Mouse (Mus musculus): ENCODE measurements around the gene Map3k1. TPM values are rescaled to one million over a fixed set of nuclear protein-coding genes. Genes with fewer than 3 reads are reported as not detected.
A peak's percentile ranks its signal among the peaks of the same experiment; 100 is the strongest.

The Map3k1 gene
- polyA plus RNA-seq, 1 experiment from 2014 or later, result 19.8 TPM

- Histone ChIP-seq H3K9ac (ENCODE audit: low read depth, low read length) (0 out of 2 replicates have a peak overlapping the region, but pooled peaks have one; percentile 16), H3K4me3 (ENCODE audit: low read depth, low read length) (no peak overlapping the region), H3K27me3 (replicated peaks; ENCODE audit: control insufficient read depth, insufficient read depth, low read length) (no peaks in the 10 kb centered on the region), H3K9me3 (ENCODE audit: control insufficient read depth, low read length) (no peaks in the 10 kb centered on the region), H3K4me1 (replicated peaks; ENCODE audit: control insufficient read depth, insufficient read depth, low read length) (peaks cover 25% of the 10 kb centered on the region), H3K27ac (ENCODE audit: low read depth, low read length) (peak overlapping the region; percentile 67), H3K36me3 (ENCODE audit: control insufficient read depth, insufficient read depth, low read length) (peaks cover 10% of the 10 kb centered on the region), H3K4me2 (peak overlapping the region; percentile 45)
- WGBS, result 64% methylated on average over 7 of the region's 7 CpGs
- DNase-seq (ENCODE audit: low spot score) (no peak), ATAC-seq (replicated peaks; ENCODE audit: low FRiP score) (no peak)
Observed at GRCm38 (mm10) chr13:111777179-111777578, 31.6 kb downstream of the Map3k1 start.

DNA sequence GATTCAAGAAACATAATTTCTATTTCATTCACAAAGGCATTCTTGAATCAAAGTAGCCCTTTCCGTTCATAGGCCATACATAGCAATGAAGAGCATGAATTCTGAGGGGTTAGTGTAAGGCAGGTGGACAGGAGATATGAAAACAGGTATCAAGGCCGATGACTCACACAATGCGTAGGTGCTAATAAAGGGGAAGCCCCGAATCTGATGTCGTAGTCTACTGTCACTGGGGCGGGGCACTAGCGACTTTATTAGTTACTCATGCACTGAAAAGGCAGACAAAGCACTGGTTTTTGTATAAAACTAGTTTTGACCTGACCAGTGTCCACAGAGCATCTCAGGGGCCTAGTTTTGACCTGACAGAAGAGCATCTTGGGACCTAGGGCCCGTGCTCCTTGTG, 36.7 kb downstream of the Map3k1 start:
- Histone ChIP-seq H3K9ac (ENCODE audit: low read depth, low read length) (no peak overlapping the region), H3K4me1 (replicated peaks; ENCODE audit: control insufficient read depth, insufficient read depth, low read length) (peaks cover 2% of the 10 kb centered on the region; the same call in 1 of the 2 replicates), H3K36me3 (ENCODE audit: control insufficient read depth, insufficient read depth, low read length) (peaks cover 27% of the 10 kb centered on the region), H3K4me2 (no peak overlapping the region), H3K9me3 (ENCODE audit: control insufficient read depth, low read length) (no peaks in the 10 kb centered on the region), H3K4me3 (ENCODE audit: low read depth, low read length) (no peak overlapping the region), H3K27me3 (replicated peaks; ENCODE audit: control insufficient read depth, insufficient read depth, low read length) (no peaks in the 10 kb centered on the region), H3K27ac (ENCODE audit: low read depth, low read length) (no peak overlapping the region)
- ATAC-seq (replicated peaks; ENCODE audit: low FRiP score) (no peak), DNase-seq (ENCODE audit: low spot score) (no peak)
- WGBS, result 94% methylated on average over 8 of the region's 8 CpGs

- 64% methylated on average over 7 of the region's 7 CpGs for WGBS
- 0 out of 2 replicates have a peak, but pooled peaks have one; percentile 31 for ATAC-seq (replicated peaks; ENCODE audit: low FRiP score)
Observed at GRCm38 (mm10) chr13:111771232-111771631, 37.6 kb downstream of the Map3k1 start.

DNA sequence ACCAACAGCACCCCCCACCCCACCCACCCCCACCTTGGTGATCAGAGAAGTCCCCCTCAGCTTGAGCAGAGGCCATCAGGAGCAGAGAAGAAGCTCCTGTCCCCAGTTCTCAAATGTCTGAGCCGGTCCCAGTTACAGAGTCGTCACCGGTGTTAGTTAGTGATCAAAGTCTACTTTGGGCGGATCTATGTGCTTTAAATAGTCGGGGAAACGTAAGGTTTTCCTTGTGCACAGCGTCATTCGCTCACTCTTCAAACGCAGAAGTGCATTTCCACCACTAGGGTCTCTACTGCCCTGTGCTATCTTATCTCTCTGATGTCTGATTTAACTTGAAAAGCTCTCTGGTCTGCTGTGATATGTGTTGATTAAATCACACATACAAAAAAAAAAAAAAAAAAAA, 38.0 kb downstream of the Map3k1 start:
- Histone ChIP-seq H3K27ac (ENCODE audit: low read depth, low read length) (no peak overlapping the region), H3K27me3 (replicated peaks; ENCODE audit: control insufficient read depth, insufficient read depth, low read length) (no peaks in the 10 kb centered on the region), H3K4me1 (replicated peaks; ENCODE audit: control insufficient read depth, insufficient read depth, low read length) (no peaks in the 10 kb centered on the region), H3K36me3 (ENCODE audit: control insufficient read depth, insufficient read depth, low read length) (peaks cover 36% of the 10 kb centered on the region), H3K4me2 (no peak overlapping the region), H3K9me3 (ENCODE audit: control insufficient read depth, low read length) (no peaks in the 10 kb centered on the region), H3K4me3 (ENCODE audit: low read depth, low read length) (no peak overlapping the region), H3K9ac (ENCODE audit: low read depth, low read length) (no peak overlapping the region)
- DNase-seq (ENCODE audit: low spot score) (no peak), ATAC-seq (replicated peaks; ENCODE audit: low FRiP score) (no peak)
- WGBS, result 86% methylated on average over 9 of the region's 9 CpGs

More at GRCm38 (mm10) chr13:111771232-111771631, 37.6 kb downstream of the Map3k1 start:
- H3K4me3 ChIP-seq (ENCODE audit: low read depth, low read length), result no peak overlapping the region
- no peak overlapping the region for H3K27ac ChIP-seq (ENCODE audit: low read depth, low read length)
- H3K9me3 ChIP-seq (ENCODE audit: control insufficient read depth, low read length), result no peaks in the 10 kb centered on the region
- no peak overlapping the region for H3K4me2 ChIP-seq
- H3K27me3 ChIP-seq (replicated peaks; ENCODE audit: control insufficient read depth, insufficient read depth, low read length), result no peaks in the 10 kb centered on the region
- peaks cover 31% of the 10 kb centered on the region for H3K36me3 ChIP-seq (ENCODE audit: control insufficient read depth, insufficient read depth, low read length)
- H3K4me1 ChIP-seq (replicated peaks; ENCODE audit: control insufficient read depth, insufficient read depth, low read length), result no peaks in the 10 kb centered on the region
- DNase-seq (ENCODE audit: low spot score), result no peak
- no peak overlapping the region for H3K9ac ChIP-seq (ENCODE audit: low read depth, low read length)

DNA sequence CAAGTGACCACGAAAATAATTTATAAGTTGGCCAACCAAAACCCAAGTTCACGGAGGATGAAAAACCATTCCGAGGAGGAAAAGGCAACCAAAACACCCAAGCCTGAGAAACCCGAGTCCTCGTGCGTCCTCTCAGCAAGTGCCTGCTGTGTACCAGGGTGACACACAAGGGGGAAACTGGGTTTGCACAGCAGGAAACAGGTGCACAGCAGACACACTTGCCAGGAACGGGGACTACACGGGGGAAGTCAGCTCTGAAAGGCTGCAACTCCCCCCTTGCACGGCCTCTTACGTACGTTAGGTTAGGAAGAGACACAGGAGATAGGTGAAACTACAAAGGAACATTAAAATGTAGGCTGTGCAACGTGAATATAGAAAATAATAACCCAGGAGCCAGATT, 46.3 kb downstream of the Map3k1 start:
- no peaks in the 10 kb centered on the region for H3K4me1 ChIP-seq (replicated peaks; ENCODE audit: control insufficient read depth, insufficient read depth, low read length)
- no peak overlapping the region for H3K4me3 ChIP-seq (ENCODE audit: low read depth, low read length)
- H3K27me3 ChIP-seq (replicated peaks; ENCODE audit: control insufficient read depth, insufficient read depth, low read length), result no peaks in the 10 kb centered on the region
- H3K36me3 ChIP-seq (ENCODE audit: control insufficient read depth, insufficient read depth, low read length), result peaks cover 58% of the 10 kb centered on the region
- H3K4me2 ChIP-seq, result no peak overlapping the region
- no peak overlapping the region for H3K9ac ChIP-seq (ENCODE audit: low read depth, low read length)
- DNase-seq (ENCODE audit: low spot score) (no peak), ATAC-seq (replicated peaks; ENCODE audit: low FRiP score) (no peak)
- H3K9me3 ChIP-seq (ENCODE audit: control insufficient read depth, low read length), result no peaks in the 10 kb centered on the region
- H3K27ac ChIP-seq (ENCODE audit: low read depth, low read length), result no peak overlapping the region
- WGBS, result 86% methylated on average over 12 of the region's 12 CpGs

DNA sequence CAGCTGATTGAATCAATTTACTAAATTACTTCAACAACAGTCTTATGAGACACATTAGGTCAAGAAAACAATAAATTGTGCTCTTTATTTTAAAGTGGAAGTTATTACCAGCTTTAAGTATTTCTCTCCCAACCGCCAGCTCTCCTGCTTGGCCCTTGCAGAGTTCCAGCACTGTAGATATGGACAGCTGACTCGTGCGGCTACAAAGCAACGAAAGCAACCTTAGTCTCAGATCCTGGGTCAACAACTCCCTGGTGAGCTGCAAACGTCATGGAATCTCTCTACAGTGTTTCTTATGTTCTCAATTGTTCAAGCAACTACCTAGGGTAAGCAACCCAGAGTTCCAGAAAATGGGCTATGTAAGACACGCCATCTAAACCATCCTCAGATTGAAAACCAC, 51.8 kb downstream of the Map3k1 start:
- Histone ChIP-seq H3K4me3 (ENCODE audit: low read depth, low read length) (no peak overlapping the region), H3K9ac (ENCODE audit: low read depth, low read length) (no peak overlapping the region), H3K9me3 (ENCODE audit: control insufficient read depth, low read length) (no peaks in the 10 kb centered on the region), H3K27ac (ENCODE audit: low read depth, low read length) (no peak overlapping the region), H3K4me2 (no peak overlapping the region), H3K36me3 (ENCODE audit: control insufficient read depth, insufficient read depth, low read length) (peaks cover 73% of the 10 kb centered on the region), H3K4me1 (replicated peaks; ENCODE audit: control insufficient read depth, insufficient read depth, low read length) (no peaks in the 10 kb centered on the region), H3K27me3 (replicated peaks; ENCODE audit: control insufficient read depth, insufficient read depth, low read length) (no peaks in the 10 kb centered on the region)
- 90% methylated on average over 6 of the region's 6 CpGs for WGBS
- ATAC-seq (replicated peaks; ENCODE audit: low FRiP score) (no peak), DNase-seq (ENCODE audit: low spot score) (no peak)

DNA sequence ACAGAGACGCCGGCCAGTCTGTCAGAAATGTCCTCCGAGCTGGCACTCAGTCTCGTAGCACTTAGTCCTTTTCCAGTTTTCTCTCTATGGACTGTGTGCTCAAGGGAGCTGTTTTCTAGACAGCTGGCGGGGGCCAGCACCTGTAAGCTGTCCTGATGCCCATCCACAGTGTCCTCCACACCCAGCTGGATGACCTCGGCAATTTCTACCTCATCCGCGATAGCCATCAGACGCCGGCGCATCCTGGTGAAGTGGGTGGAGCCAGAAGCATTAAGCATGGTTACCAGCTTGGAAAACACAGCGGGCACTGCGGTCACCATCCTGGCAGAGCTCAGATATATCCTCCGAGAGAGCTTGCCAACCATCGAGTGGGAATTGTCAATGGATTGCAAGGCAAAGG, 52.9 kb downstream of the Map3k1 start:
- no peak for ATAC-seq (replicated peaks; ENCODE audit: low FRiP score)
- H3K4me1 ChIP-seq (replicated peaks; ENCODE audit: control insufficient read depth, insufficient read depth, low read length), result no peaks in the 10 kb centered on the region
- H3K27me3 ChIP-seq (replicated peaks; ENCODE audit: control insufficient read depth, insufficient read depth, low read length), result no peaks in the 10 kb centered on the region
- H3K9ac ChIP-seq (ENCODE audit: low read depth, low read length), result no peak overlapping the region
- no peak overlapping the region for H3K27ac ChIP-seq (ENCODE audit: low read depth, low read length)
- H3K4me3 ChIP-seq (ENCODE audit: low read depth, low read length), result no peak overlapping the region
- DNase-seq (ENCODE audit: low spot score), result no peak
- H3K4me2 ChIP-seq, result no peak overlapping the region
- 95% methylated on average over 15 of the region's 15 CpGs for WGBS
- peaks cover 72% of the 10 kb centered on the region for H3K36me3 ChIP-seq (ENCODE audit: control insufficient read depth, insufficient read depth, low read length)
- no peaks in the 10 kb centered on the region for H3K9me3 ChIP-seq (ENCODE audit: control insufficient read depth, low read length)

DNA sequence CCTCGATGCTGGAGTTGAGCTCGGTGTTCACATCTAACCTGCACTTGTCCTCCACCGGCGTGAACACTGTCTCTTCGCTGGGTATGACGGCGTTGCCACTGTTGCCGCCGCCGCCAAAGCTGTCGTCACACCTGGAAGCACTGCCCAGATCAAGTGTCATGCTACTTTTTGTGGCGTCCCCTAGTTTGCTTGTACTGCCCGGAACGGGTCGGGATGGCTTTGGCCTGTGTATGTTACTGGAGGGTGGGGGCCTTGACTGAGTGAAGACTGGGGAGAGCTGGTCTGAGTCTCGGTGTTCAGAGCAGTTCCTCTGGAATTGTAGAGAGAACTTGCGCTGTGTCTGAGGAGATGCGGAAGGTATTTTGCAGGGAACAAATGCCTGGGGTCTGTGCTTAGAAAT, 53.4 kb downstream of the Map3k1 start:
- no peaks in the 10 kb centered on the region for H3K9me3 ChIP-seq (ENCODE audit: control insufficient read depth, low read length)
- H3K9ac ChIP-seq (ENCODE audit: low read depth, low read length), result no peak overlapping the region
- DNase-seq (ENCODE audit: low spot score) (no peak), ATAC-seq (replicated peaks; ENCODE audit: low FRiP score) (no peak)
- H3K4me3 ChIP-seq (ENCODE audit: low read depth, low read length), result no peak overlapping the region
- H3K27me3 ChIP-seq (replicated peaks; ENCODE audit: control insufficient read depth, insufficient read depth, low read length), result no peaks in the 10 kb centered on the region
- H3K4me2 ChIP-seq, result no peak overlapping the region
- 96% methylated on average over 18 of the region's 18 CpGs for WGBS
- peaks cover 72% of the 10 kb centered on the region for H3K36me3 ChIP-seq (ENCODE audit: control insufficient read depth, insufficient read depth, low read length)
- H3K4me1 ChIP-seq (replicated peaks; ENCODE audit: control insufficient read depth, insufficient read depth, low read length), result no peaks in the 10 kb centered on the region
- H3K27ac ChIP-seq (ENCODE audit: low read depth, low read length), result no peak overlapping the region

GRCm38 (mm10) chr13:111753321-111753720, 55.5 kb downstream of the Map3k1 start:
- no peak overlapping the region for H3K4me3 ChIP-seq (ENCODE audit: low read depth, low read length)
- no peaks in the 10 kb centered on the region for H3K9me3 ChIP-seq (ENCODE audit: control insufficient read depth, low read length)
- 96% methylated on average over 6 of the region's 6 CpGs for WGBS
- H3K4me2 ChIP-seq, result no peak overlapping the region
- no peaks in the 10 kb centered on the region for H3K4me1 ChIP-seq (replicated peaks; ENCODE audit: control insufficient read depth, insufficient read depth, low read length)
- ATAC-seq (replicated peaks; ENCODE audit: low FRiP score) (no peak), DNase-seq (ENCODE audit: low spot score) (no peak)
- peaks cover 73% of the 10 kb centered on the region for H3K36me3 ChIP-seq (ENCODE audit: control insufficient read depth, insufficient read depth, low read length)
- H3K27ac ChIP-seq (ENCODE audit: low read depth, low read length), result no peak overlapping the region
- H3K9ac ChIP-seq (ENCODE audit: low read depth, low read length), result no peak overlapping the region
- no peaks in the 10 kb centered on the region for H3K27me3 ChIP-seq (replicated peaks; ENCODE audit: control insufficient read depth, insufficient read depth, low read length)

Measured in liver, embryonic 11.5 days (tissue).